Mouse (Mus musculus) R1 (cell line): ENCODE data around the gene Gm3417.
A peak's percentile ranks its signal among the peaks of the same experiment; 100 is the strongest.
"Not testable (repeated sequence)": the region's sequence is repeated elsewhere in the genome, so short reads cannot be mapped to it uniquely, and the experiment has no call there.

Experiments used
- DNase-seq: peaks from one replicate; pipeline ENCODE4 v3.0.0-alpha.2; 2018; ENCODE audit warnings: low read depth, low spot score

The Gm3417 gene

DNA sequence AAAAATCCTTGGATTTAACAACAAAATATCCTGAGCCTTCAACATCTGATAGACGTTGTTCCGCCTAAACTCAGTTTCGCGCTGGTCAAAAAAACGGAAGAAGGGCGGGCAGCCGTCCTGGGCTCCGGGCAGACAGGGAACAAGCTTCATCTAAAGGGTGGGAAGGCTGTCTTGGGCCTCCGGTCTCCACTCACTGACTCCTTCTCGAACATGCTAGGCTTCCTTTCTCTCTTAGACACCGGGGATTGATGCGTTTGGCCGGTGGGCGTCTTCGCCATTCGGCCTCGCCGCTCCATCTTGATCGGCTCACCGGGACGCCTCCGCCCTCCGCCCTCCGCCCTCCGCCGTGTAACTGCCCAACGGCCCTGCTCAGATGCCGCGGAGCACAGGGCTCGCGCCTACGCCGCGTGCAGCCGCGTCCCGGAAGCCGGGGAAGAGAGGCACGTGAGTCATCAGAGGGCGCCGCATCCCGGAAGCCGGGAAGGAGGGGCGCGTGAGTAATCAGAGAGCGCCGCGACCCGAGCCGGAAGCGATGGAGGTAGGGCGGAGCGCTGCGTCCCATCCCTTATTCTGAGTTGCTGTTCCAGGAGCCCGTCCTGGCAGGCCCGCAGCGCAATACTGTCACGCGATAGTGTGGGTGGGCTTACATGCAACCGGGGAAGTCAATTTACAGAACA, at the start of gene Gm3417, which contains the start of gene 9030025P20Rik:
TSS of gene Gm3417 (minus strand) at position 429 of the 677 bp plus-strand sequence.
TSS of gene 9030025P20Rik (plus strand) at position 107 of the 677 bp plus-strand sequence.
- not testable (repeated sequence) for DNase-seq

DNA sequence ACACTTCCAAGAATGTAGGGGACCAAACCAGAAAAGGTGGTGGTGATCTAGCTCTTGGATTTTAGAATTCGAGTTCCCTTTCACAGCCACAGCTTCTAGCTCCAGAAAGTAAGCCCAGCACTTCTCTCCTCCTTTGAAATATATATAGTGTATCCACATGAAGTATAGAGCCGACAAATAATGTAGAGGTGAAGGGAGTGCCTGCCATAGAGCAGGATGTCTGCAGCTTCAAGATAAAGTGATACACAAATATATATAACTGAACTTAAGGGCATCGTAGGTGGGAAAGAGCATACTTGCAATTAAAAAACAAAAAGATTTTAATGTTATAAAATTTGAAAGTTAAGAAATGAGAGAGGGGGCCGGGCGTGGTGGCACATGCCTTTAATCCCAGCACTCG, 46.9 kb upstream of the Gm3417 start:
- DNase-seq = not testable (repeated sequence)

DNA sequence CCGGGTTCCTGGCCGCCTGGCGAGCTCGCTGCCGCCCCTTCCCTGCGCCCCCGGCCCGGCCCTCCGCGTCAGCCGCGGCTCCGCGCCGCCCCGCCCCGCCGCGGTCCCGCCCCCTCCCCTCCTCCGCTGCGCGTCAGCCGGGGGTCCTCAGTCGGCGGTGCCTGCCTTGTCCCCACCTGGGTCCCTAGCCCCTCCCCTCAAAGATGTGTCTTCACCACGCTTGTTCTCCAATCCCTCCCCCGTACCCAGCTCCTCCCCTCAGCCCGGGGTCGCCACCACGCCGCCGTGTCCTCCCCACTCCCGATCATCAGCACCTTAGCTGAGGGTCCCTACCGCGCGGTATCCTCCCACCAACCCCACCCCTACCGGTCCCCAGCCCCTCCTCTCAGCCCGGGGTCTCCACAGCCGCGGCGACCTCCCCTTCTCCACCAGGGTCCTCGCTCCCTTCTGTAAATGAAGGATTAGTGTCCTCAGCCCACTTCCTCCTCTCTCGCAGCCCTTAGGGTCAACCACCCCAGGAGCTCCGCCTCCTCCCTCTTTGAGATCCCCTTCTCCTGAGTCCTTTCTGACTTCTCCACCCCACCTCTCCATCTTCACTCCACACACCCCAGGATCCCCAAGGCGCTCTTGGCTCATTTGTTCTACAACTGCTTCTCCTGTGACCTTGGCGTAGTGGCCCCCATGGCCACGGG, 46.1 kb upstream of the Gm3417 start:
- DNase-seq = not testable (repeated sequence)

DNA sequence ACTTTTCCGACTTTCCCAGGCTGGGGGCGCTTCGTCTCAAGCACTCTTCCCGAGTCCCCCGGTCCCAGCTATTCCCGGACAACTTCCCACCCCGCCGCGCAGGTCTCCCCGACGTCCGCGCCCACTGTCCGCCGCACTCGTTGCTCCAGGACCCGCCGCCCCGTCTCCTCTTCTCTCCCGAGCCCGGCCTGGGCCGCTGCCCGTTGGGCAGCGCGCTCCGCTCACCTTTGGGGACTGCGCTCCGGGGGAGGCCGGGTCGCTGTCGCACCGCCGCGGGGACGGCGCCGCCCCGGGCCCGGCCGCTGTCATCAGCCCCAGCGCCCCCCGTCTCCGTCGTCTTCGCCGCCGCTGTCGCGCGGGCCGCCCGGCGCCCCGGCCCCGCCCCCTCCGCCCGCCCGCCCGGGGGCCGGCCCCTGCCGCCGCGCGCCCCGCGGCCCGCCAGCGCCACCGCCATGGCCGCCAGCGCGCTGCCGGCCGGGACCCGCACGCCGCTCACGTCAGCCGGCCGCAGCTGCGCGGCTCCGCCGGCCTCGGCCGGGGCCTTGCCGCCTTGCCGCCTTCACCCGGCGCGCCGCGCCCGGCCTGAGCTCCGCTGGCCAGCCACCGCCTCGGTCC, 45.4 kb upstream of the Gm3417 start:
- DNase-seq = not testable (repeated sequence)

GRCm38 (mm10) chr17:15021503-15022220, 43.1 kb upstream of the Gm3417 start:
- DNase-seq = peak; percentile 60

DNA sequence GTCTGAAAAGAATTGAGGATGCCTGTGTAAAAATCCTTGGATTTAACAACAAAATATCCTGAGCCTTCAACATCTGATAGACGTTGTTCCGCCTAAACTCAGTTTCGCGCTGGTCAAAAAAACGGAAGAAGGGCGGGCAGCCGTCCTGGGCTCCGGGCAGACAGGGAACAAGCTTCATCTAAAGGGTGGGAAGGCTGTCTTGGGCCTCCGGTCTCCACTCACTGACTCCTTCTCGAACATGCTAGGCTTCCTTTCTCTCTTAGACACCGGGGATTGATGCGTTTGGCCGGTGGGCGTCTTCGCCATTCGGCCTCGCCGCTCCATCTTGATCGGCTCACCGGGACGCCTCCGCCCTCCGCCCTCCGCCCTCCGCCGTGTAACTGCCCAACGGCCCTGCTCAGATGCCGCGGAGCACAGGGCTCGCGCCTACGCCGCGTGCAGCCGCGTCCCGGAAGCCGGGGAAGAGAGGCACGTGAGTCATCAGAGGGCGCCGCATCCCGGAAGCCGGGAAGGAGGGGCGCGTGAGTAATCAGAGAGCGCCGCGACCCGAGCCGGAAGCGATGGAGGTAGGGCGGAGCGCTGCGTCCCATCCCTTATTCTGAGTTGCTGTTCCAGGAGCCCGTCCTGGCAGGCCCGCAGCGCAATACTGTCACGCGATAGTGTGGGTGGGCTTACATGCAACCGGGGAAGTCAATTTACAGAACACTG, 31.3 kb upstream of the Gm3417 start, which contains the start of gene Gm3435:
TSS of gene Gm3435 (plus strand) at position 471 of the 708 bp plus-strand sequence.
- DNase-seq = not testable (repeated sequence)

GRCm38 (mm10) chr17:15009088-15009487, 30.5 kb upstream of the Gm3417 start:
- DNase-seq = not testable (repeated sequence)

GRCm38 (mm10) chr17:15000047-15000446, 21.5 kb upstream of the Gm3417 start:
- DNase-seq = not testable (repeated sequence)

DNA sequence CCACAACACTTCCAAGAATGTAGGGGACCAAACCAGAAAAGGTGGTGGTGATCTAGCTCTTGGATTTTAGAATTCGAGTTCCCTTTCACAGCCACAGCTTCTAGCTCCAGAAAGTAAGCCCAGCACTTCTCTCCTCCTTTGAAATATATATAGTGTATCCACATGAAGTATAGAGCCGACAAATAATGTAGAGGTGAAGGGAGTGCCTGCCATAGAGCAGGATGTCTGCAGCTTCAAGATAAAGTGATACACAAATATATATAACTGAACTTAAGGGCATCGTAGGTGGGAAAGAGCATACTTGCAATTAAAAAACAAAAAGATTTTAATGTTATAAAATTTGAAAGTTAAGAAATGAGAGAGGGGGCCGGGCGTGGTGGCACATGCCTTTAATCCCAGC, 15.6 kb upstream of the Gm3417 start:
- DNase-seq = not testable (repeated sequence)

GRCm38 (mm10) chr17:14993139-14993832, 14.7 kb upstream of the Gm3417 start:
- DNase-seq = not testable (repeated sequence)

DNA sequence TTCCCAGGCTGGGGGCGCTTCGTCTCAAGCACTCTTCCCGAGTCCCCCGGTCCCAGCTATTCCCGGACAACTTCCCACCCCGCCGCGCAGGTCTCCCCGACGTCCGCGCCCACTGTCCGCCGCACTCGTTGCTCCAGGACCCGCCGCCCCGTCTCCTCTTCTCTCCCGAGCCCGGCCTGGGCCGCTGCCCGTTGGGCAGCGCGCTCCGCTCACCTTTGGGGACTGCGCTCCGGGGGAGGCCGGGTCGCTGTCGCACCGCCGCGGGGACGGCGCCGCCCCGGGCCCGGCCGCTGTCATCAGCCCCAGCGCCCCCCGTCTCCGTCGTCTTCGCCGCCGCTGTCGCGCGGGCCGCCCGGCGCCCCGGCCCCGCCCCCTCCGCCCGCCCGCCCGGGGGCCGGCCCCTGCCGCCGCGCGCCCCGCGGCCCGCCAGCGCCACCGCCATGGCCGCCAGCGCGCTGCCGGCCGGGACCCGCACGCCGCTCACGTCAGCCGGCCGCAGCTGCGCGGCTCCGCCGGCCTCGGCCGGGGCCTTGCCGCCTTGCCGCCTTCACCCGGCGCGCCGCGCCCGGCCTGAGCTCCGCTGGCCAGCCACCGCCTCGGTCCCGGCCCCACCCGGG, 14.0 kb upstream of the Gm3417 start:
- DNase-seq = not testable (repeated sequence)

GRCm38 (mm10) chr17:14990116-14990702, 11.6 kb upstream of the Gm3417 start:
- DNase-seq = not testable (repeated sequence)

DNA sequence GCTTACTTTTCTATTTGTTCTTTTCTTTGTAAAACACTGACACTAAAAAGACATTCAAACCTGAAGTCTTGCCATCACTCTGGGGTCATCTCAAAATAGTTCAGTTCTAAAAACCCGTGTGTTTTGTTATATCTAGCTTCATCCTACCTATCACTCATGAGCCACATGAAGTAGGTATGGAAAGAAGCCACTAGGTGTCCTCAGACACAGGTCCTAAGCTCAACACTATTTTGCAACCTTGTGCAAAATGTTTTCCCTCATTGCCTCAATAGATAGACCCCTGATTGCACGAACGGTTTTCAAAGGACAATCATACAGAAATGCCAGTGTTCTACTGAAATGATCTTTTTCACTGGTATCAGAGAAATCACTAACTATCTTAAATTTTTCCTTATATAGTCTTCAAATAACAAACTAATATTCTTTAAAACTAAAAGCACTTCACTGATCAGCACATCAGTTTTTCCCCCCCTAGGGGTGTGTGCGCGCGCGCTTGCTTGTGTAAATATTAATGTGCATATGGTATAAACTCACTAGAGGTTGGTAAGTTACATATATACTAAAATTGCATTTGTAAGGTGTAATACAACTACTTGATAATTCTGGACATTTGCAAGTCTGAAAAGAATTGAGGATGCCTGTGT, 750 bp downstream of the Gm3417 start:
- DNase-seq = not testable (repeated sequence)

- DNase-seq = not testable (repeated sequence)
These were observed 10.1 kb downstream of the Gm3417 start for GRCm38 (mm10) chr17:14968373-14968913.

GRCm38 (mm10) chr17:14961557-14962154, 16.9 kb downstream of the Gm3417 start:
- not testable (repeated sequence) for DNase-seq

GRCm38 (mm10) chr17:14960951-14961556, 17.5 kb downstream of the Gm3417 start, which contains the start of gene Phf10:
Gene Phf10, minus strand, starts transcription at chr17:14961273.
- DNase-seq = peak; percentile 17

- DNase-seq = peak; percentile 36
These were observed 18.1 kb downstream of the Gm3417 start for GRCm38 (mm10) chr17:14960520-14960919.

GRCm38 (mm10) chr17:14959979-14960378, 18.6 kb downstream of the Gm3417 start:
- no peak for DNase-seq
